Mouse (Mus musculus) MEL (cell line): ENCODE results near the gene Nudt16l1. TPM values are rescaled to one million over a fixed set of nuclear protein-coding genes. Genes with fewer than 3 reads are reported as not detected.
A peak's percentile ranks its signal among the peaks of the same experiment; 100 is the strongest.

Experiments used
- DNase-seq: peaks from one replicate; pipeline ENCODE4 v3.0.0; 2011; ENCODE audit warnings: low read depth, low spot score
- H3K27ac ChIP-seq: 2 replicates; pipeline ENCODE4 v1.5.1; 2012; ENCODE audit warnings: low read depth, mild to moderate bottlenecking, control low read depth, low read length, moderate library complexity; ENCODE audit not compliant: control insufficient read depth
- H3K27me3 ChIP-seq, 2 experiments: fragments of 150-350 bp in 1 of 2; sonication (generic) in 1 of 2; 2 replicates each; pipeline ENCODE4 v1.6.1; 2012; ENCODE audit warnings: low read length in 2 of 2, mild to moderate bottlenecking in 2 of 2, improper control_type of control experiment in 1 of 2, moderate library complexity in 1 of 2; ENCODE audit not compliant: insufficient read depth in 2 of 2, control insufficient read depth in 1 of 2
- H3K36me3 ChIP-seq, 2 experiments: 2 replicates each; pipeline ENCODE4 v1.6.1; 2012 to 2014; ENCODE audit warnings: low read length in 2 of 2, improper control_type of control experiment in 1 of 2, inconsistent platforms in 1 of 2, mild to moderate bottlenecking in 1 of 2; ENCODE audit not compliant: insufficient read depth in 2 of 2, control insufficient read depth in 1 of 2
- H3K4me1 ChIP-seq, 2 experiments: fragments of 150-350 bp in 1 of 2; sonication (generic) in 1 of 2; 2 replicates each; pipeline ENCODE4 v1.6.1; 2012; ENCODE audit warnings: low read length in 2 of 2, improper control_type of control experiment in 1 of 2, mild to moderate bottlenecking in 1 of 2; ENCODE audit not compliant: insufficient read depth in 2 of 2, control insufficient read depth in 1 of 2
- H3K4me3 ChIP-seq, 2 experiments: fragments of 150-350 bp in 1 of 2; sonication (generic) in 1 of 2; 2 replicates each; pipeline ENCODE4 v1.5.1; 2012; ENCODE audit warnings: low read depth in 2 of 2, low read length in 2 of 2, mild to moderate bottlenecking in 2 of 2, moderate library complexity in 2 of 2, control low read depth in 1 of 2, improper control_type of control experiment in 1 of 2; ENCODE audit not compliant: control insufficient read depth in 1 of 2, insufficient read depth in 1 of 2
- H3K79me2 ChIP-seq: 2 replicates; pipeline ENCODE4 v1.6.1; 2012; ENCODE audit warnings: mild to moderate bottlenecking, low read length, moderate library complexity; ENCODE audit not compliant: control insufficient read depth, poor library complexity, insufficient read depth
- H3K9ac ChIP-seq: 2 replicates; pipeline ENCODE4 v1.6.1; 2012; ENCODE audit warnings: low read depth, mild to moderate bottlenecking, control low read depth, low read length, moderate library complexity; ENCODE audit not compliant: control insufficient read depth, poor library complexity, severe bottlenecking
- H3K9me3 ChIP-seq: fragments of 150-350 bp; sonication (generic); replicated peaks from 2 replicates; pipeline ENCODE4 v1.6.1; 2012; ENCODE audit warnings: mild to moderate bottlenecking, low read length, improper control_type of control experiment, moderate library complexity; ENCODE audit not compliant: insufficient read depth
- BHLHE40 ChIP-seq: IDR thresholded peaks from 2 replicates; pipeline ENCODE4 v1.6.1; 2012; ENCODE audit warnings: low read depth, mild to moderate bottlenecking, inconsistent platforms, low read length, improper control_type of control experiment, borderline replicate concordance
- CHD2 ChIP-seq: IDR thresholded peaks from 2 replicates; pipeline ENCODE4 v1.6.1; 2011; ENCODE audit warnings: low read length, improper control_type of control experiment
- EP300 ChIP-seq, 2 experiments: IDR thresholded peaks; 2 replicates each; pipeline ENCODE4 v1.6.1; 2011; ENCODE audit warnings: improper control_type of control experiment in 2 of 2, low read length in 2 of 2, low read depth in 1 of 2, mild to moderate bottlenecking in 1 of 2
- ETS1 ChIP-seq: IDR thresholded peaks from 2 replicates; pipeline ENCODE4 v1.6.1; 2012; ENCODE audit warnings: low read depth, mild to moderate bottlenecking, inconsistent platforms, low read length, improper control_type of control experiment, moderate library complexity
- GABPA ChIP-seq: IDR thresholded peaks from 2 replicates; pipeline ENCODE4 v1.6.1; 2012; ENCODE audit warnings: low read depth, mild to moderate bottlenecking, inconsistent platforms, low read length, improper control_type of control experiment, moderate library complexity
- KAT2A ChIP-seq: conservative IDR thresholded peaks from 2 replicates; pipeline ENCODE4 v1.6.1; 2012; ENCODE audit warnings: low read depth, low read length, improper control_type of control experiment, inconsistent platforms
- MAX ChIP-seq: IDR thresholded peaks from 2 replicates; pipeline ENCODE4 v1.6.1; 2011; ENCODE audit warnings: low read length, improper control_type of control experiment
- MEF2A ChIP-seq: IDR thresholded peaks from 2 replicates; pipeline ENCODE4 v1.6.1; 2014; ENCODE audit warnings: low read depth, mild to moderate bottlenecking, inconsistent platforms, low read length, improper control_type of control experiment; ENCODE audit not compliant: poor library complexity, insufficient replicate concordance, severe bottlenecking; ENCODE audit errors: extremely low read depth
- MYB ChIP-seq: IDR thresholded peaks from 2 replicates; pipeline ENCODE4 v1.6.1; 2011; ENCODE audit warnings: mild to moderate bottlenecking, low read depth, low read length, improper control_type of control experiment
- NRF1 ChIP-seq: IDR thresholded peaks from 2 replicates; pipeline ENCODE4 v1.6.1; 2014; ENCODE audit warnings: low read depth, mild to moderate bottlenecking, inconsistent platforms, low read length, improper control_type of control experiment, moderate library complexity; ENCODE audit not compliant: poor library complexity, insufficient read depth, severe bottlenecking
- TBP ChIP-seq: IDR thresholded peaks from 2 replicates; pipeline ENCODE4 v1.8.0; 2011; ENCODE audit warnings: low read depth, low read length, improper control_type of control experiment
- ZC3H11A ChIP-seq: IDR thresholded peaks from 2 replicates; pipeline ENCODE4 v1.6.1; 2012; ENCODE audit warnings: low read depth, mild to moderate bottlenecking, inconsistent platforms, low read length, improper control_type of control experiment
- ZKSCAN1 ChIP-seq: IDR thresholded peaks from 2 replicates; pipeline ENCODE4 v1.6.1; 2012; ENCODE audit warnings: low read depth, mild to moderate bottlenecking, inconsistent platforms, low read length, improper control_type of control experiment, moderate library complexity
- polyA plus RNA-seq, 2 experiments: library from polyadenylated mRNA; stranded (reverse) in 1 of 2; unstranded in 1 of 2; fragments of >175 nt in 1 of 2; fragments of >200 nt in 1 of 2; gene quantifications; 2 replicates each; pipeline versions ENCODE4 v1.2.1 to v1.2.4; 2012; ENCODE audit warnings: low replicate concordance in 2 of 2, low read depth in 1 of 2; ENCODE audit not compliant: insufficient read length in 2 of 2, insufficient read depth in 1 of 2, missing spikeins in 1 of 2
- total RNA-seq: library from RNA; depleted of rRNA; stranded (reverse); fragments of 300-350 nt; gene quantifications from 2 replicates; pipeline ENCODE4 v1.2.3, GENCODE M21; 2012

The Nudt16l1 gene
- total and polyA plus RNA-seq, 3 experiments, result 41.1 to 69.3 TPM; not detected in 1

DNA sequence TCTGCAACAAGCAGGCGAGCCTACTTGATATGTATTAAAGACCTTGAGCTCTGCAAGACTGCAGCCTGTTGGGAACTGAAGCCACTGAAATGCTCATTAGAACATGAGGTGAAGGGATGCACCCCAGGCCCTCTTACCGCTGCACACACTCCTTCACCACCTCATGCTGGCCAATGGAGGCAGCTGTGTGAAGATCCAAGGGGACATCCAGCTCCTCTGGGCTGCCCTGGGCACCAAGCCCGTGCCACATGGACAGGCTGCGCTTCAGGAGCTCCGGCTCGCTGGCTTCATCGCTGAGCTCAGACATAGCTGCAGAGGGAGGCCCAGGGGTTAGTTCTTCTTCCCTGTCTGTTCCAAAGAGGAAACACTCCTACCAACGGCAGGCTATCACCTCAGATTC is 21.7 kb downstream of the Nudt16l1 start:
- Histone ChIP-seq H3K27me3 (no peaks in the 10 kb centered on the region), H3K79me2 (peaks cover 19% of the 10 kb centered on the region), H3K4me3 (no peak overlapping the region), H3K36me3 (peaks cover 0 to 4% of the 10 kb centered on the region in 2 experiments; a peak in 2 of 4 replicates), H3K4me1 (peaks cover 0 to 9% of the 10 kb centered on the region in 2 experiments; a peak in 1 of 4 replicates), H3K27ac (no peak overlapping the region), H3K9me3 (no peaks in the 10 kb centered on the region), H3K9ac (no peak overlapping the region)
- DNase-seq, result no peak
- no peak for TF ChIP-seq KAT2A
- no peak for TF ChIP-seq TBP
- no peak for TF ChIP-seq NRF1
- no peak for TF ChIP-seq CHD2
- no peak for TF ChIP-seq ETS1
- no peak for TF ChIP-seq EP300 (IDR thresholded peaks at IDR 0.05; ENCODE audit: low read depth in 1 of 2, low read length in 2 of 2)
- no peak for TF ChIP-seq MEF2A
- TF ChIP-seq MYB, result no peak
- TF ChIP-seq BHLHE40, result no peak
- no peak for TF ChIP-seq ZKSCAN1
- TF ChIP-seq GABPA, result no peak
- no peak for TF ChIP-seq ZC3H11A

DNA sequence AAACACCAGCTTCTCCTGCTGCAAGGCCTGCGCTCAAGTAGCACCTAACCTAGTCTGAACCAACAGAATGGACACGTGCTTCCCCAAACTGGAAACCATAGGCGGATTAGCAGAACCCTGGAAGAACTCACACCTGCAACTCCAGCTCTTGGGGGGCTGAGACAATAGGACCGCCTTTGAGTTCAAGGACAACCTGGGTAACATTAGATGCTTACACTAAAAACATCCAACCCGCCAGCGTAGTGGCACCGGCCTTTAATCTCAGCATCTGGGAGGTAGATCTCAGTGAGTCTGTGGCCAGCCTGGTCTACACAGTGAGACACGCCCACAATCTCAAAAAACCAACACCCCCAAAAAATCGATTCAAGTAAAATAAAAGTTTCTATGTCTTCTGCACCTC is 24.8 kb downstream of the Nudt16l1 start:
- H3K36me3 ChIP-seq, result peaks cover 0 to 5% of the 10 kb centered on the region in 2 experiments; a peak in 2 of 4 replicates
- no peaks in the 10 kb centered on the region for H3K9me3 ChIP-seq
- H3K9ac ChIP-seq, result peak overlapping the region; percentile 82
- H3K27me3 ChIP-seq, result no peaks in the 10 kb centered on the region
- peaks cover 0 to 13% of the 10 kb centered on the region in 2 experiments; a peak in 1 of 4 replicates for H3K4me1 ChIP-seq
- peak overlapping the region; percentile 48 for H3K27ac ChIP-seq
- DNase-seq, result peak; percentile 53
- no peak for TF ChIP-seq BHLHE40
- TF ChIP-seq MAX, result peak; percentile 40; the same call in 1 of the 2 replicates
- TF ChIP-seq, all 39 proteins: peak for 1
- Histone ChIP-seq H3K79me2 (peaks cover 17% of the 10 kb centered on the region), H3K4me3 (peak overlapping the region; percentile 76 to 92)
